Mouse (Mus musculus): Measurements from ENCODE around the gene Ccdc97. TPM values are rescaled to one million over a fixed set of nuclear protein-coding genes. Genes with fewer than 3 reads are reported as not detected.

The Ccdc97 gene
- polyA plus RNA-seq, 1 experiment from 2014 or later, result 6.8 TPM

GRCm38 (mm10) chr7:25685926-25686470, 32.9 kb downstream of the Ccdc97 start:
- no peaks in the 10 kb centered on the region for H3K9me3 ChIP-seq (ENCODE audit: low read length)
- H3K36me3 ChIP-seq (replicated peaks; ENCODE audit: insufficient read depth, low read length), result peaks cover 2% of the 10 kb centered on the region; the same call in 1 of the 2 replicates
- no peak for TF ChIP-seq EP300 (IDR thresholded peaks at IDR 0.05; ENCODE audit: low read depth)
- no peak for DNase-seq
- no peaks in the 10 kb centered on the region for H3K27me3 ChIP-seq (ENCODE audit: insufficient read depth, low read length)
- H3K4me2 ChIP-seq (ENCODE audit: low read depth, low read length), result peak overlapping the region; percentile 93
- H3K27ac ChIP-seq (ENCODE audit: low read depth), result peak overlapping the region; percentile 97
- ATAC-seq, result no peak
- H3K4me3 ChIP-seq (ENCODE audit: low read depth, low read length), result peak overlapping the region; percentile 86
- peaks cover 55% of the 10 kb centered on the region for H3K4me1 ChIP-seq (ENCODE audit: insufficient read depth)
- WGBS (ENCODE audit: insufficient replicate concordance), result 59% methylated on average over 21 of the region's 21 CpGs
- peak overlapping the region; percentile 83 for H3K9ac ChIP-seq (replicated peaks)

DNA sequence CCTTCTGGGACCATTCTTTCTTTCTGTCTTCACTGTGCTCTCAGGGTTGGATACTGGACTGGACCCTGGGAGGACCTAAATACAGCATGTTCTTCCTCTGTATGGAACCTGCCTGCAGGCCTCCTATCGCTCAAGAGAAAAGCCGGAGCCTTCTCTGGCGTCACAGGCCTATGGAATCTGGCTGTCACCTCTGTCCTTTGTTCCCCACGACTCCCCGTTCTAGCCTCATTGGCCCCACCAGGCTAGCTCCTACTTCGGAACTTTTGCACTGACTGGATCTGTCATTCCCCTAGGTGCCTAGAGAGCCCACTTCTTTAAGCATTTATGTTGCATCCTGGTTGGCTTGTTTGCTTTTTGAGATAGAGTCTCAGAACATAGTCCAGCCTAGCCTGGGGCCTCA, 34.2 kb downstream of the Ccdc97 start:
- no peak for ATAC-seq
- peaks cover 58% of the 10 kb centered on the region for H3K4me1 ChIP-seq (ENCODE audit: insufficient read depth)
- TF ChIP-seq EP300 (IDR thresholded peaks at IDR 0.05; ENCODE audit: low read depth) (no peak), CTCF (IDR thresholded peaks at IDR 0.05; ENCODE audit: low read depth) (no peak)
- no peaks in the 10 kb centered on the region for H3K27me3 ChIP-seq (ENCODE audit: insufficient read depth, low read length)
- 85% methylated on average over 6 of the region's 6 CpGs for WGBS (ENCODE audit: insufficient replicate concordance)
- 0 out of 2 replicates have a peak overlapping the region, but pooled peaks have one; percentile 98 for H3K27ac ChIP-seq (ENCODE audit: low read depth)
- no peak for DNase-seq
- no peaks in the 10 kb centered on the region for H3K36me3 ChIP-seq (replicated peaks; ENCODE audit: insufficient read depth, low read length)
- H3K4me3 ChIP-seq (ENCODE audit: low read depth, low read length), result no peak overlapping the region
- H3K4me2 ChIP-seq (ENCODE audit: low read depth, low read length), result no peak overlapping the region
- no peaks in the 10 kb centered on the region for H3K9me3 ChIP-seq (ENCODE audit: low read length)
- H3K9ac ChIP-seq (replicated peaks), result no peak overlapping the region

GRCm38 (mm10) chr7:25683474-25684180, 35.3 kb downstream of the Ccdc97 start:
- DNase-seq (peak; percentile 70), ATAC-seq (0 out of 2 replicates have a peak, but pooled peaks have one; percentile 1)
- Histone ChIP-seq H3K9me3 (ENCODE audit: low read length) (no peaks in the 10 kb centered on the region), H3K9ac (replicated peaks) (peak overlapping the region; percentile 39; the same call in 1 of the 2 replicates), H3K4me1 (ENCODE audit: insufficient read depth) (peaks cover 62% of the 10 kb centered on the region), H3K4me2 (ENCODE audit: low read depth, low read length) (peak overlapping the region; percentile 22; the same call in 1 of the 2 replicates), H3K27ac (ENCODE audit: low read depth) (peak overlapping the region; percentile 98), H3K27me3 (ENCODE audit: insufficient read depth, low read length) (no peaks in the 10 kb centered on the region), H3K36me3 (replicated peaks; ENCODE audit: insufficient read depth, low read length) (no peaks in the 10 kb centered on the region), H3K4me3 (ENCODE audit: low read depth, low read length) (no peak overlapping the region)
- TF ChIP-seq EP300 (IDR thresholded peaks at IDR 0.05; ENCODE audit: low read depth) (peak; percentile 77), CTCF (IDR thresholded peaks at IDR 0.05; ENCODE audit: low read depth) (no peak)
- 29% methylated on average over 7 of the region's 7 CpGs for WGBS (ENCODE audit: insufficient replicate concordance)

GRCm38 (mm10) chr7:25681341-25682231, 37.3 kb downstream of the Ccdc97 start:
- Histone ChIP-seq H3K4me3 (ENCODE audit: low read depth, low read length) (peak overlapping the region; percentile 77), H3K9me3 (ENCODE audit: low read length) (no peaks in the 10 kb centered on the region), H3K4me1 (ENCODE audit: insufficient read depth) (peaks cover 55% of the 10 kb centered on the region), H3K27ac (ENCODE audit: low read depth) (peak overlapping the region; percentile 98), H3K27me3 (ENCODE audit: insufficient read depth, low read length) (no peaks in the 10 kb centered on the region), H3K4me2 (ENCODE audit: low read depth, low read length) (peak overlapping the region; percentile 58), H3K36me3 (replicated peaks; ENCODE audit: insufficient read depth, low read length) (no peaks in the 10 kb centered on the region), H3K9ac (replicated peaks) (no peak overlapping the region)
- no peak for DNase-seq
- WGBS (ENCODE audit: insufficient replicate concordance), result 20% methylated on average over 15 of the region's 15 CpGs
- no peak for TF ChIP-seq EP300 (IDR thresholded peaks at IDR 0.05; ENCODE audit: low read depth)
- no peak for TF ChIP-seq CTCF (IDR thresholded peaks at IDR 0.05; ENCODE audit: low read depth)
- no peak for ATAC-seq

DNA sequence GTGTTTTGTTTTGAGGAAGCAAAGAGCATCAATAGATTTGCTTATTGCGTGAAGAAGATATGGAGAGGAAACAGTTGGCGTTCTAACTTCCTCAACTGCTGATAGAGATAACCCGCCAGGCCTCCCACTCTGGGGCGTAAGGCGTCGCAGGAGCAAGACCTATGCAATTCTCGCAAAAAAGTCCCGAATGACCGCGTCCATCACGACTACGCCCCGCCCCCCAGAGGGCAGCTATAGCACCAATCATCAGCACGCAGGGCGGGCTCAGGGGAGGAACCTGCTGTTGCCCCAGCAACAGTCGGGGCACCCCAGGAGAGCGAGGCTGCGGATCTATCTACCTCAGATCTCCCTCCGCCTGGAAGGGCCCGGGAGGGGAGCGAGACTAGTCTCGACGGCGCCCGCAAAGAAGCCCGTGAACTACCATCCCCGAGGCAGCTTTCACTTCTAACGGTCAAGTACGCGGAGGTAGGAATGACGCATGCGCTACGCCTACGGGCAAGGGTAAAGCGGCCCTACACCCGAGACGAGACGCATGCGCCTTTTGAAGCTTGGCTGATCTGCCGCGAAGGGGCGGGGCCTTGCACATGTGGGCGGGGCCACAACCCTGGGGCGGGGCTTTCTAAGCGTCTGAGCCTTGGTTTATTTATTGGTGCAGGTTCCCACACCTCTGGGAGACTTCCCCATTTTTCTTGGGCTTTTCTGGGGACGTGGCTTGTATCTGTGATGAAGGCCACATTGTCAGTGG, 38.2 kb downstream of the Ccdc97 start, which contains the start of gene B9d2:
B9d2 (plus strand) TSS at position 267 of the 745 bp plus-strand sequence.
- peaks cover 48% of the 10 kb centered on the region for H3K4me1 ChIP-seq (ENCODE audit: insufficient read depth)
- H3K36me3 ChIP-seq (replicated peaks; ENCODE audit: insufficient read depth, low read length), result no peaks in the 10 kb centered on the region
- no peaks in the 10 kb centered on the region for H3K9me3 ChIP-seq (ENCODE audit: low read length)
- H3K27ac ChIP-seq (ENCODE audit: low read depth), result peak within 1 kb of the TSS; percentile 98
- peak within 1 kb of the TSS; percentile 58 for H3K4me2 ChIP-seq (ENCODE audit: low read depth, low read length)
- whole genome bisulfite sequencing (ENCODE audit: insufficient replicate concordance), result under 1% methylated on average over 45 of the region's 46 CpGs
- DNase-seq (peak; percentile 98), ATAC-seq (peak; percentile 97)
- H3K4me3 ChIP-seq (ENCODE audit: low read depth, low read length), result peak within 1 kb of the TSS; percentile 77
- no peak for TF ChIP-seq CTCF (IDR thresholded peaks at IDR 0.05; ENCODE audit: low read depth)
- peak; percentile 78; the same call in 1 of the 2 replicates for TF ChIP-seq EP300 (IDR thresholded peaks at IDR 0.05; ENCODE audit: low read depth)
- H3K9ac ChIP-seq (replicated peaks), result peak within 1 kb of the TSS; percentile 70
- peaks cover under 1% of the 10 kb centered on the region; the same call in 1 of the 2 replicates for H3K27me3 ChIP-seq (ENCODE audit: insufficient read depth, low read length)
